Mouse (Mus musculus): ENCODE measurements at regions not wholly inside any gene's neighbourhood (a gene's known extent, or its start where the extent isn't known, plus 50 kb on each side); places are given as distances from the start of the nearest gene placed in this dataset.

- no peak for DNase-seq (ENCODE audit: low read depth, low spot score)
These were observed 87.9 kb upstream of the Itprid2 start for GRCm38 (mm10) chr2:79547284-79547683.

- DNase-seq (ENCODE audit: low read depth, low spot score): no peak
These were observed 87.0 kb upstream of the Itprid2 start for GRCm38 (mm10) chr2:79548039-79548600.

- no peak for DNase-seq (ENCODE audit: low read depth, low spot score)
These were observed 85.4 kb upstream of the Itprid2 start for GRCm38 (mm10) chr2:79549781-79550180.

GRCm38 (mm10) chr2:79550432-79550831, 84.7 kb upstream of the Itprid2 start:
- no peak for DNase-seq (ENCODE audit: low read depth, low spot score)

- no peak for DNase-seq (ENCODE audit: low read depth, low spot score)
These were observed 82.7 kb upstream of the Itprid2 start for GRCm38 (mm10) chr2:79552481-79552880.

GRCm38 (mm10) chr2:79555395-79555794, 79.8 kb upstream of the Itprid2 start:
- no peak for DNase-seq (ENCODE audit: low read depth, low spot score)

- DNase-seq (ENCODE audit: low read depth, low spot score): no peak
These were observed 77.8 kb upstream of the Itprid2 start for GRCm38 (mm10) chr2:79557361-79557760.

GRCm38 (mm10) chr2:79566280-79566933, 68.7 kb upstream of the Itprid2 start:
- DNase-seq (ENCODE audit: low read depth, low spot score): no peak

- no peak for DNase-seq (ENCODE audit: low read depth, low spot score)
These were observed 67.7 kb upstream of the Itprid2 start for GRCm38 (mm10) chr2:79567413-79567934.

- no peak for DNase-seq (ENCODE audit: low read depth, low spot score)
These were observed 65.5 kb upstream of the Itprid2 start for GRCm38 (mm10) chr2:79569663-79570062.

- DNase-seq (ENCODE audit: low read depth, low spot score): no peak
These were observed 63.2 kb upstream of the Itprid2 start for GRCm38 (mm10) chr2:79571910-79572309.

GRCm38 (mm10) chr2:79575074-79575473, 60.1 kb upstream of the Itprid2 start:
- no peak for DNase-seq (ENCODE audit: low read depth, low spot score)

GRCm38 (mm10) chr2:79585022-79585774, 50.0 kb upstream of the Itprid2 start:
- DNase-seq (ENCODE audit: low read depth, low spot score): no peak

All from retina, postnatal 7 days (tissue).